Mouse (Mus musculus) inflammation-experienced regulatory T-cells (primary cell): ENCODE data around the gene Clybl. TPM values are rescaled to one million over a fixed set of nuclear protein-coding genes. Genes with fewer than 3 reads are reported as not detected.

Experiments
- polyA plus RNA-seq, 2 experiments: library from polyadenylated mRNA; unstranded; fragments of 100-300 nt; shearing (Covaris generic); gene quantifications; one replicate each; pipeline ENCODE4 v1.2.1; 2017

The Clybl gene
- 10 to 100 TPM in 1 of 2 experiments, 1 to 10 TPM in 1; 9.2 to 14.0 TPM for polyA plus RNA-seq

GRCm38 (mm10) chr14:122181078-122181814 is at the start of gene Clybl:
Gene Clybl (plus strand): TSS chr14:122181704.

GRCm38 (mm10) chr14:122450496-122451382 is 269.2 kb downstream of the Clybl start, which contains the start of gene Gm5089:
Gene Gm5089 (minus strand): TSS chr14:122451115.

Other genes starting within 250 kb of the Clybl start
- 100 to 1,000 TPM in 1 of 2 experiments, 10 to 100 TPM in 1; 82.5 to 230 TPM for gene Gpr183, start 216.5 kb upstream of the Clybl start, polyA plus RNA-seq
- under 1 TPM in 1 of 2 experiments, not detected in 1; 0.23 TPM for gene Timm8a2, start 147.0 kb upstream of the Clybl start, polyA plus RNA-seq
- 100 to 1,000 TPM; 163 to 170 TPM for gene Tm9sf2, start 74.7 kb upstream of the Clybl start, polyA plus RNA-seq